Mouse (Mus musculus): ENCODE data around the gene Fads6. TPM values are rescaled to one million over a fixed set of nuclear protein-coding genes. Genes with fewer than 3 reads are reported as not detected.

Gene Fads6
- polyA plus RNA-seq, 1 experiment from 2014 or later = 0.24 TPM

GRCm38 (mm10) chr11:115270148-115270861 lies 27.2 kb downstream of the Fads6 start:
- peaks cover 9% of the 10 kb centered on the region; the same call in 1 of the 2 replicates for H3K4me1 ChIP-seq (ENCODE audit: control insufficient read depth, insufficient read depth, low read length)
- WGBS = 33% methylated on average over 18 of the region's 19 CpGs
- H3K4me3 ChIP-seq (ENCODE audit: low read depth, low read length) = no peak overlapping the region

GRCm38 (mm10) chr11:115269330-115270066 lies 28.0 kb downstream of the Fads6 start:
- Histone ChIP-seq H3K4me1 (ENCODE audit: control insufficient read depth, insufficient read depth, low read length) (peaks cover 9% of the 10 kb centered on the region; the same call in 1 of the 2 replicates), H3K9ac (ENCODE audit: low read length) (no peak overlapping the region), H3K36me3 (ENCODE audit: control insufficient read depth, insufficient read depth, low read length) (peaks cover 2% of the 10 kb centered on the region; the same call in 1 of the 2 replicates), H3K4me3 (ENCODE audit: low read depth, low read length) (no peak overlapping the region), H3K27me3 (ENCODE audit: control insufficient read depth, insufficient read depth, low read length) (peaks cover 44% of the 10 kb centered on the region), H3K9me3 (ENCODE audit: control insufficient read depth, low read length) (no peaks in the 10 kb centered on the region), H3K27ac (ENCODE audit: low read depth, low read length) (no peak overlapping the region), H3K4me2 (ENCODE audit: low read depth) (no peak overlapping the region)
- DNase-seq (ENCODE audit: low spot score) (no peak), ATAC-seq (ENCODE audit: insufficient read depth, low FRiP score, low TSS enrichment) (no peak)
- 91% methylated on average over 27 of the region's 27 CpGs for WGBS

More at GRCm38 (mm10) chr11:115270148-115270861, 27.2 kb downstream of the Fads6 start:
- DNase-seq (ENCODE audit: low spot score) = peak; percentile 79
- Histone ChIP-seq H3K27me3 (ENCODE audit: control insufficient read depth, insufficient read depth, low read length) (peaks cover 37% of the 10 kb centered on the region), H3K9me3 (ENCODE audit: control insufficient read depth, low read length) (no peaks in the 10 kb centered on the region), H3K27ac (ENCODE audit: low read depth, low read length) (no peak overlapping the region), H3K36me3 (ENCODE audit: control insufficient read depth, insufficient read depth, low read length) (peaks cover 2% of the 10 kb centered on the region; the same call in 1 of the 2 replicates), H3K4me2 (ENCODE audit: low read depth) (no peak overlapping the region), H3K9ac (ENCODE audit: low read length) (0 out of 2 replicates have a peak overlapping the region, but pooled peaks have one; percentile 28)
- ATAC-seq (ENCODE audit: insufficient read depth, low FRiP score, low TSS enrichment) = no peak

- WGBS = 72% methylated on average over 11 of the region's 11 CpGs
- no peak overlapping the region for H3K4me3 ChIP-seq (ENCODE audit: low read depth, low read length)
- H3K9me3 ChIP-seq (ENCODE audit: control insufficient read depth, low read length) = no peaks in the 10 kb centered on the region
- no peak for DNase-seq (ENCODE audit: low spot score)
- peaks cover 2% of the 10 kb centered on the region; the same call in 1 of the 2 replicates for H3K36me3 ChIP-seq (ENCODE audit: control insufficient read depth, insufficient read depth, low read length)
- no peak overlapping the region for H3K9ac ChIP-seq (ENCODE audit: low read length)
- H3K27ac ChIP-seq (ENCODE audit: low read depth, low read length) = no peak overlapping the region
- ATAC-seq (ENCODE audit: insufficient read depth, low FRiP score, low TSS enrichment) = no peak
- H3K4me2 ChIP-seq (ENCODE audit: low read depth) = no peak overlapping the region
- H3K4me1 ChIP-seq (ENCODE audit: control insufficient read depth, insufficient read depth, low read length) = peaks cover 9% of the 10 kb centered on the region; the same call in 1 of the 2 replicates
- peaks cover 51% of the 10 kb centered on the region for H3K27me3 ChIP-seq (ENCODE audit: control insufficient read depth, insufficient read depth, low read length)
These were observed 29.5 kb downstream of the Fads6 start for GRCm38 (mm10) chr11:115267958-115268357.

GRCm38 (mm10) chr11:115267061-115267883 lies 30.2 kb downstream of the Fads6 start, which contains the start of gene Grin2c:
TSS of gene Grin2c (minus strand) at chr11:115267243.
- peak within 1 kb of the TSS; percentile 29 for H3K9ac ChIP-seq (ENCODE audit: low read length)
- H3K9me3 ChIP-seq (ENCODE audit: control insufficient read depth, low read length) = no peaks in the 10 kb centered on the region
- 8% methylated on average over 28 of the region's 50 CpGs for WGBS
- H3K27ac ChIP-seq (ENCODE audit: low read depth, low read length) = no peak within 1 kb of the TSS
- peaks cover 56% of the 10 kb centered on the region for H3K27me3 ChIP-seq (ENCODE audit: control insufficient read depth, insufficient read depth, low read length)
- DNase-seq (ENCODE audit: low spot score) = no peak
- peak within 1 kb of the TSS; percentile 33 for H3K4me3 ChIP-seq (ENCODE audit: low read depth, low read length)
- H3K4me1 ChIP-seq (ENCODE audit: control insufficient read depth, insufficient read depth, low read length) = peaks cover 9% of the 10 kb centered on the region; the same call in 1 of the 2 replicates
- peak within 1 kb of the TSS; percentile 50 for H3K4me2 ChIP-seq (ENCODE audit: low read depth)
- ATAC-seq (ENCODE audit: insufficient read depth, low FRiP score, low TSS enrichment) = no peak
- 0 out of 2 replicates have a peak, but pooled peaks cover 2% of the 10 kb centered on the region for H3K36me3 ChIP-seq (ENCODE audit: control insufficient read depth, insufficient read depth, low read length)

GRCm38 (mm10) chr11:115266400-115266778 lies 31.1 kb downstream of the Fads6 start:
- Histone ChIP-seq H3K4me2 (ENCODE audit: low read depth) (peak overlapping the region; percentile 50), H3K9me3 (ENCODE audit: control insufficient read depth, low read length) (no peaks in the 10 kb centered on the region), H3K27ac (ENCODE audit: low read depth, low read length) (no peak overlapping the region), H3K27me3 (ENCODE audit: control insufficient read depth, insufficient read depth, low read length) (peaks cover 63% of the 10 kb centered on the region), H3K36me3 (ENCODE audit: control insufficient read depth, insufficient read depth, low read length) (0 out of 2 replicates have a peak, but pooled peaks cover 2% of the 10 kb centered on the region), H3K4me3 (ENCODE audit: low read depth, low read length) (peak overlapping the region; percentile 33), H3K4me1 (ENCODE audit: control insufficient read depth, insufficient read depth, low read length) (peaks cover 9% of the 10 kb centered on the region; the same call in 1 of the 2 replicates), H3K9ac (ENCODE audit: low read length) (no peak overlapping the region)
- WGBS = under 1% methylated on average over 20 of the region's 22 CpGs
- no peak for DNase-seq (ENCODE audit: low spot score)
- no peak for ATAC-seq (ENCODE audit: insufficient read depth, low FRiP score, low TSS enrichment)

GRCm38 (mm10) chr11:115265771-115266399 lies 31.6 kb downstream of the Fads6 start:
- peaks cover 9% of the 10 kb centered on the region; the same call in 1 of the 2 replicates for H3K4me1 ChIP-seq (ENCODE audit: control insufficient read depth, insufficient read depth, low read length)
- H3K9me3 ChIP-seq (ENCODE audit: control insufficient read depth, low read length) = no peaks in the 10 kb centered on the region
- H3K36me3 ChIP-seq (ENCODE audit: control insufficient read depth, insufficient read depth, low read length) = 0 out of 2 replicates have a peak, but pooled peaks cover 2% of the 10 kb centered on the region
- peak overlapping the region; percentile 40; the same call in 1 of the 2 replicates for H3K4me2 ChIP-seq (ENCODE audit: low read depth)
- peak overlapping the region; percentile 33; the same call in 1 of the 2 replicates for H3K4me3 ChIP-seq (ENCODE audit: low read depth, low read length)
- H3K9ac ChIP-seq (ENCODE audit: low read length) = no peak overlapping the region
- peaks cover 66% of the 10 kb centered on the region for H3K27me3 ChIP-seq (ENCODE audit: control insufficient read depth, insufficient read depth, low read length)
- ATAC-seq (ENCODE audit: insufficient read depth, low FRiP score, low TSS enrichment) (no peak), DNase-seq (ENCODE audit: low spot score) (no peak)
- WGBS = 3% methylated on average over 20 of the region's 20 CpGs
- H3K27ac ChIP-seq (ENCODE audit: low read depth, low read length) = no peak overlapping the region

GRCm38 (mm10) chr11:115264862-115265668 lies 32.4 kb downstream of the Fads6 start:
- 5% methylated on average over 39 of the region's 39 CpGs for WGBS
- H3K4me1 ChIP-seq (ENCODE audit: control insufficient read depth, insufficient read depth, low read length) = peaks cover 9% of the 10 kb centered on the region; the same call in 1 of the 2 replicates
- H3K36me3 ChIP-seq (ENCODE audit: control insufficient read depth, insufficient read depth, low read length) = 0 out of 2 replicates have a peak, but pooled peaks cover 2% of the 10 kb centered on the region

More at GRCm38 (mm10) chr11:115264862-115265668, 32.4 kb downstream of the Fads6 start:
- Histone ChIP-seq H3K27ac (ENCODE audit: low read depth, low read length) (no peak overlapping the region), H3K9ac (ENCODE audit: low read length) (no peak overlapping the region), H3K4me3 (ENCODE audit: low read depth, low read length) (peak overlapping the region; percentile 18; the same call in 1 of the 2 replicates), H3K4me2 (ENCODE audit: low read depth) (peak overlapping the region; percentile 40), H3K9me3 (ENCODE audit: control insufficient read depth, low read length) (no peaks in the 10 kb centered on the region), H3K27me3 (ENCODE audit: control insufficient read depth, insufficient read depth, low read length) (peaks cover 74% of the 10 kb centered on the region)
- DNase-seq (ENCODE audit: low spot score) = peak; percentile 74
- peak; percentile 53; the same call in 1 of the 2 replicates for ATAC-seq (ENCODE audit: insufficient read depth, low FRiP score, low TSS enrichment)

All from neural tube, embryonic 11.5 days (tissue).